Mouse (Mus musculus) T-helper 2 cell (primary cell): ENCODE results near the gene Urad.

Source experiments
- in situ Hi-C: fragments of 300-600 bp; cut with MboI, MseI; formaldehyde crosslinking; loops from one replicate; pipeline ENCODE4 v1.15.1; 2025; ENCODE audit warnings: high pct_unique_total_duplicates

The Urad gene

DNA sequence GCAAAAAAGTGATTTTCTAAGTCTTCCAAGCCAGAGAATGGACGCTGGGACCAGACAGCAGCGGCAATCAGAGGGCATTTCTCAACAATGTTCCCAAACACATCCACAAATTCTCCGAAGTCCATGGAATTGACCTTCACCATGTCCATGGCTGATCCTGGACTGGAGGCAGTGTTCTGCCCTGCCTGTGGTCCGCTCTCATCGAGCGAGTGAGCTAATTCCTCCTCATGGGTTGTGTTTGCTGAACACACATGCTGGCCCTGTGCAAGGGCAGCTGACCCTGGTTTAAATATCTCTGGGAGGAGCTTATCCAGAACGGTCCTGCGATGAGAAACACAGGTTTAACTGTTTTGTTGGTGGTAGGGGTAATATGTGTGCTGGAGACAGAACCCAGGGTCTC, at the start of gene Urad:
Gene Urad (minus strand): TSS at position 258 of the 400 bp plus-strand sequence.
- in situ Hi-C loops, result loop anchor here (5.0 to 10.0 kb wide), 2 partner anchors 385 to 407 kb away; no protein-coding TSS in a partner anchor

DNA sequence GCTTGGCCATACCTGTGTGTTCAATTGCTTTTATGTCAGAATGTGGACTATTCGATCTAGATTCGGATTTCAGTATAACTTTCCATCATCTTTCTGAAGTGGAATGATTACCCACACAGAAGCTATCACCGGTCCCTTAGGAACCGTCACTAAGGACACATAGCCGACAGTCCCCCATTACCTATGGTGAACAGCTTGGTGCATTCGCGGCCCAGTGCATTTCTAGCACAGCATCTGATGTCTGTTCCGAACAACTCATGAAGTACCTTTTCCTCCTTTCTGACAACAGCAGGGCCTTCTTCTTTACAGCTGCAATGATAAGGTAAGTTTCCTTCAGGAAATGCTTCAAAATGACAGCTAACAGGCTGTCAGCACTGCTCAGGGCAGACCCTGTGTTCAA, 48.0 kb upstream of the Urad start:
- in situ Hi-C loops, result no loop called here

DNA sequence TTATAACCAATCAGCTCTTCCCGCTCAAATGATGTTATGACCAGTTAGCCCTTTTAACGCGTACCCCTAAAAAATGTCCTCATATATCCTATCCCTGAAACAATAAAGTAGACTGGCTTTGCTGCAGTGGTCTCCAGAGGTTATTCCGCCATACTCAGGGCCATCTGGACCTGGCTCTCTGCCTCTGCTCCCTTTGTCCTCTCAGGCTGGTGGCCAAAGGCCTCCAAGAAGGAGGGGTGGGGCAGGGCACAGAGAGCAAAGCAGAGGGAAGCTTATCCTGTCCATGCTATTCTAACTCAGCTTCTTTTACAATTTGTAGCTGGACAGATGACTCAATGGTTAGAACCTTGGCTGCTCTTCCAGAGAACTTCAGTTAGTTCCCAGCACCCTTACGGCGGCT, 46.0 kb upstream of the Urad start:
- in situ Hi-C loops, result no loop called here

DNA sequence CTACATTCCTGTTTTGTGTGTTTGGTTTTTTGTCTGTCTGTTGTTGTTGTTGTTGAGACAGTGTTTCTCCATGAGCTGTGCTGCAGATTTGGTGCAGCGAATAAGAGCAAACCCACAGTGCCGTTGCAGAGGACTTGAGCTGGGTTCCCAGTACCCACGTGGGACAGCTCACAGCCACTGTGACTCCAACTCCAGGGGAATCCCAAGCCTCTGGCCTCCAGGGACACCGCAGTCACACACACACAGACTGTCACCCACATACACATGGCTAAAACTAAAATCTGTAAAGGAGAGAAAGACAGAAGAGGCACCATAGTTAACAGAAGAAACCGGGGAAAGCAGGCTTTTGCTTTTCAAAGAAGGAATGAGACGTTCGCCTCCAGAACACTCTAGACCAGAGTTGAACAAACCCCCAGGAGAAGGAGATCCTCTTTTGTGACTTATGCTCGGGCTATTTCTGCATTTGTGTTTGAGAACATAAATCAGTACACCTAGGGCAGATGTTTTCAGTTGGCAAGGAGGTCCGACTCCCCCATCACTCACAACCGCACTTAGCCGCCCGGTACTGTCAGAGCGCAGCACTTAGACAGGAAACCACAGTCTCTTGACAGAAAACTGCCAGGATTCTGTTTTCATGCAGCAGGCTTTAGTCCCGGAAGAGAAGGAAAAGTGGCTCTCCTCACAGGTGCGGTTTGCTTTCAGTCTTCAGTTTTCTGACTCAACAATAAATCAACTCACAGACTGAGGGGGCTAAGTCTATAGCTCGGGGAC, 43.9 kb upstream of the Urad start:
- in situ Hi-C loops, result no loop called here

DNA sequence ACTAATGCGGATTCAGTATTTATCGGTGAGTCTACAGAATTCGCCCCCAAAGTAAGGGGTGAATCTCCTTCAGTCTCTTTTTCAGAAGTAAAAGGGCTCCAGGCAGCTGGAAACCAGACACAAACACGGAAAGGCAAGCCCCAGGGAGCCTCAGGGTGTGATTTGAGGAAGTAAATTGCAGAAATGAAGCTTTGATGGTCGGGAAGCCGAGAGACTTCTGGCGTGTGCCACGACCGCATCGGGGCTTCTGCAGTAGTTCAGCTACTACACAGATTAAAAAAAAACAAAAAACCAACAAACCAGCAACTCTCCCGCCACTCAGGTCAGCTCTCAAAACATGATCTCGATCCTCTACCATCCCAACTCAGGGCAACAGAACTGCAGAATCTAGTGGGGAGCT, 40.8 kb upstream of the Urad start:
- in situ Hi-C loops, result no loop called here

DNA sequence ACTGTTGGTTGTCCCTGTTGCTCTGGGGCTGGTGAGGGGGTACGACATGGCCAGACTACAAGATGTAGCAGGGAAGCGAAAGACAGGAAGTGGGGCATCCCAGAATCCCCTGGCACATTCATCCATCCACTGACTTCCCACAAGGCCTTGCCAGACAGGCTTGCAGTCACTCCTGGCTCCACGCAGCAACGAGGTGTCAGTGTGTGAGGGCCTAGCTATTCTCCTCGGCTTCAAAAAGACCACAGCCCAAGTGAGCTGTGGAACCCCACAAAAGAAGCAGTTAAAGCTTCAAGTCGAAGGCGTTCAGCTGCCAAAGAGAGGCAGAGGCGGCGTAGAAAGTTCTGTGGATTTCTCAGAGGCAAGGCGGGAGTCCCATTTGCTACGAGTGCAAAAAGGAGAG, 36.2 kb upstream of the Urad start:
- in situ Hi-C loops, result no loop called here

DNA sequence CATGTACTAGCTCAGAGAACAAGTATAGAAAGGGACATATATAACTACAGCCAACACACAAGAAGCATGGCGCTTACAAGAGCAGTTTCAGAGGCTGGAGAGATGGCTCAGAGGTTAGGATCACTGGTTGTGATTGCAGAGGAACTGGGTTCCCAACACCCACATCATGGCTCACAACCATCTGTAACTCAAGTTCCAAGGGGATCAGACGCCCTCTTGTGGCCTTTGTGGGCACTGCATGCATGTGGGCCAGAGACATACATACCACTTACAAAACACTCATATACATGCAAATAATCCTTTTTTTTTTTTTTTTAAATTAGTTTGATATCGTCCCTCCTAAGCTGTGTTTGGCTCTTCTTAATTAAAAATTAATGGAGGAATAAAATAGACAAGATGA, 35.3 kb upstream of the Urad start:
- in situ Hi-C loops, result no loop called here

DNA sequence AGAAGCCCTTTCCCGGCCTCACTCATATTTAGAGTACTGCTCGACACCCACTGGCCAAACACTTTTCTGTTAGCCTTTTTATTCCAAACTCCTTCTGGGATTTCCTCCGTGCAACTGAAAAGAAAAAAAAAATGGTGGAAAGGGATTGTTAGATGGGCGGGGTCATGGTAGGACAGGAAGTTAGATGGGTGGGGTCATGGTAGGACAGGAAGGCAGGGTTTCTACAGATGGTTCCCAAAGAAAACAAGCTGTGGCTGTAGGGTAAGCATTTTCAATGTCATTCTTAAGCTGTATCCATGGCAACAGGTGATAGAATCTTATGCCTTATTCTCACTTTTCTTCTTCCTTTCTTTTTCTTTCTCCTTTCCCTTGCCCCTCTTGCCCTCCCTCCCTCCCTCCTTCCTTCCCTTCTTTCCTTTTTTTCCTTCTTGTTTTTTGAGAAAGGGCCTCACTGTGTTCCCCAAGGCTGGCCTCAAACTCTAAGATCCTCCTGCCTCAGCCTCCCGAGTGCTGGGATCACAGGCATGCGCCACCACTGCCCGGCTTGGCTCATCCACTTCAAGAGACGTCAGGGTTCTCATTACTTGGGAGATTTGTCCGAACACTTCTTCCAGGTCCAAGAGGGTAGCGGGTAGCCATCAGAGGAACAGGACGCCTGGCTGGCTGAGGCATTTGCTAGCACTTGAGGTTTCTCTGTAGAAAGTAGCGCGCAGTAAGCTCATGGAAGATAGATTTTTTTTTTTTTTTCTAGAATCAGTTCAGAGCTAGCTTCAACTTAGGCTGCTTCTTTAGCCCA, 34.2 kb upstream of the Urad start:
- in situ Hi-C loops, result no loop called here

DNA sequence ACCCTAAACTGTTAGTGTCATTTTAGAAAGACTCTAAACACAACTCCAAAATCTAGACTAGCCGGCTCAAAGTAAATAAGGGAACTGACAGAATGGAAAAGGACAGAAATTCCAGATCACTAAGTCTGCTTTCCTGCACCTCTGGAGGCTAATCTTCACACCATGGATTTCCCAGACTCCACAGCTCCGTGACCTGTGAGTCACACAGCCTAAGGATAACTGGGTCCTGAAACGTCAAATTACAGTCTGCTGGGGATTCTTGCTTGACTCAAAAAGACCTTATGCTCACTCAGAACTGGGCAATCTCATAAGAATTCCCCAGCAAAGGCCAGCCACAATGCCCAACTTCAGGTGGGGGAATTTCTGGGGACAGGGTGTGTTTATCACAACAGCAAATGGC, 33.5 kb upstream of the Urad start:
- in situ Hi-C loops, result no loop called here

DNA sequence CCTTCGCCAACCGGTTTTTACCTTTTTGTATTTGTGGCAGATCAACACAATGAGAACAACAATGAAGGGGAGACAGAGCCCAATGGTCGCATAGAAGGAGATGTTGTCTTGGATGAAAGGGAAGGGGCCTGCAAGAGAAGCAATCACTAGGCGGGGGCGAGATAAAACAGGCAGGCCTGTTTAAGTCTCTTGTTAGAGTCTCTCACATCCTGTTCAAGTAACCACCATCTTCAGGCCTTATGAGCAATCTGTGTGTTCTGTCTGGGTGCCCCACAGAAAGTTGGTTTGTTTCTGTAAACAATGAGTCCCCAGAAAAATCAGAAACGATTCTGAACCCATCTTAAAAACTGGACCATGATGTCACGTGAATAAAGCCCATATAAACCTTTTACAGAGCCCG, 32.7 kb upstream of the Urad start:
- in situ Hi-C loops, result no loop called here

DNA sequence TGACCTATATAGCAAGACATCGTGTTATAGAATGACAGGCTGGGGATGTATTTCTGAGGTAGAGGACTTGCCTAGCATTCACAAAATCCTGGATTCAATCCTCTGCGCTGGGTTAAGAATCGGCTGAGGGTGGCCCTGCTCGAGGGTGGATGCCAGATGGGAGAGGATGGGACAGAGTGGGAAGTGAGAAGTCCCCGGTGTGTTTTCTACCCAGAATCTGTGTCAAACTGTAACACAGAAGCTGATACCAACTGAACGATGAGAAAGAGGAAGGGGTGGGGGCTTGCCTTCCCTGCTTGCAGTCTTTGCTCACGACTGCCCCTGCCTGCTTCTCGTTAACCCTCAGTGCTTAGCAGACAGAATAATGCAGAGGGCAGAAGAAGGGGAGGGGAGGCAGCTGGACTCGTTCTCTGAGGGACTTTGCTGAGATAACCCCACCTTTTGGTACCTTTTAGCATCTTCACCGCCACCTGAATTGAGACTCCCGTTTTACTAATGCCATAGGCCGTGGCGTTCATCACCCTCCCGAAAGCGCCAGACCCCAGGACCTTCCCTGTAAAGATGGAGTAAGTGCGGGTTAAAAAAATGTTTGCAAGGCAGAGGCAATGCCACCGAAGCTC, 32.0 kb upstream of the Urad start:
- in situ Hi-C loops, result no loop called here

DNA sequence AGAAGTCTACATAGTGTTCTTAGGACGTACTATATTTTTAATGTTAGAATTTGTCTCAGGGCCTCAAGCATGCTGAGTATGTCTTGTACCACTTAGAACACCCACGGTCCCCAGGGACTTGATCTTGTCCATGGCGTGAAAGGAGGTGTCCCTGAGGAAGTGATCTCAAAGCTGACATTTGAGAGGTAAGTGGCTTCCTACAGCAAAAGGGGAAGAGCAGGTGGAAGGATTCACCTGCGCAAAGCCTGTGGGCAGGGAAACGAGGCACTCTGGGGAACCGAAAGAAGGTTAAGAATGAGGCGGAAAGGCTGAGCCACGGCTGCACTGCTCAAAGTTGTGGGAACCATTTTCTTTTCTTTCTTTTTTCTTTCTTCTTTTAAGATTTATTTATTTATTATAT, 29.7 kb upstream of the Urad start:
- in situ Hi-C loops, result no loop called here

DNA sequence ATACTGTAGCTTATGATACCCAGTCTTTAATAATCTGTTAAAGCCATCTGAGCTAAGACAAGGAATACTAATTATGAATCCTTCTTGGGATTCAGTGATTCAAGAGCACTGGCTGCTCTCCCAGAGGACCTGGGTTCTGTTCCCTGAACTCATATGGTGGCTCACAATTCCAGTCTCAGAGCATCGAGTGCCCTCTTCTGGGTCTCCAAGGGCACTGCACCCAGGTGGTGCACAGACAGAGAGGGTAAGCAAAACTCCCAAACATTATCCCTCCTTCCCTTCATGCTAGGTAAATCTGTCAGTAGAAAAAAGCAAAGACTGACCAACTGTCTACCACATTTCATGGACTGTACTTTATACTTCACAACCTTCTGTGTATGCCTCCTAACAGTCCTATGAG, 23.7 kb upstream of the Urad start:
- in situ Hi-C loops, result no loop called here

DNA sequence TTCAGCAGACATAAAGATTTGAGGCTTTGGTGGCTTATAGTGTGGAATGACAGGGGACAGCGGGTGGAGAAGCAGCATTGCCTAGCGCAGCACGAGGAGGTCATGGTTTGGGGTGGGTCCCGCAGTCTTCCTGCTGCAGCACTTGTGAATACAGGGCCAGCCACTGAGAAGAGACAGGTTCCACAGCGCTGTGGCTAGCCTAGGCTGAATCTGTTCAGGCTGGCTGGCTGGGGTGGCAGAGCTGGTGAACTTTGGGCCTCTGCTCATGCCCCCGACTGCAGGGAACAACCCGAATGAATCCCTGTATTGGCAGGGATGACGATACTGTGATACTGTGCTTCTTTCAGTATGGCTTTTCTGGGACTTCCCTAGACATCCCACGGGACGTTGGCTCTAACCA, 21.7 kb upstream of the Urad start:
- in situ Hi-C loops, result no loop called here

DNA sequence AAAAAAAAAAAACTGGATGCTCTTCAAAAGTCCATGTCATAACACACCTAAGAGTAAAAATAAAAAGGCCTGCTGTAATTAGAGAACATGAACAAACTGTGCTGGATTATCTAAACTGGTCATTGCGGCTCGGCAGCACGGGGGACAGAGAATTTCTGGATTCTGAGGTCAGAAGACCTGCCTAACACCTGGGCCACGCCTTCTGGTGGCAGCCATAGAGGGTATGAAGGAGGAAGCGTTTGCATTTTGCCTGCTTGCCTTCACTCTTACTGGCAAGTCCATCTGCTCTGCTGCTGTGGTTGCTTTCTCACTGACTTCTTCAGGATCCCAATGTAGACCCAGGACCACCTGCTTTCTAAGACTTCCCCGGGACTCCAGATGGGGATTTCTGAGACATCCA, 20.7 kb upstream of the Urad start:
- in situ Hi-C loops, result no loop called here

DNA sequence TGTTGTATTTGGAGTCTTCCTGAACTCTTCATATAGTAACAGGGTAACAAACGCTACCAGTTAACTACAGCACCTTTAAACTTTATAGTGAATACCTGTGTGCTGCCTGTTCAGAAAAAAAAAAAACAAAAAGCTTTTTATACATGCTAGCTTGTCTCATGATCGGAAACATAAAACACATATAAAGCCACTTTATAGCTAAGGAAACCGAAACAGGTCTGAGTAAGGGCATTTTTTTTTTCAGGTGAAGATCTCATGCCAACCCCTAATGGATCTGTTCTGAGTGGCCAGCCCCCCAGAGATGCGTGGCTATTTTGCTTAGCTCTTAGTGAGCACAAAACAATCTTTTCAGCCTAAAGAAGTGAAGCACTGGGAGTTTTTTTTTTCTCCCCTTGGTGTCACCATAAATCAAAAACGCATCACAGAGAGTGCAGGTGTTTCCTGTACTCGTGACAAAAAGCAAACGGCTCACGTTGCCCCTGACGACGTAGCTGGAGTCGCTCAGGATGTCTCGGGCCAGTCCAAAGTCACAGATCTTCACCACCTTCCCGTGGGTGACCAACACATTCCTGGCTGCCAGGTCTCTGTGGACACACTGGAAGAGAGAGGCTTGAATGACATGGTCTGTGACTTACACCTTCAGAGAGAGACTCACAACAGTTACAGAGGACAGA, 18.6 kb upstream of the Urad start:
- in situ Hi-C loops, result no loop called here

DNA sequence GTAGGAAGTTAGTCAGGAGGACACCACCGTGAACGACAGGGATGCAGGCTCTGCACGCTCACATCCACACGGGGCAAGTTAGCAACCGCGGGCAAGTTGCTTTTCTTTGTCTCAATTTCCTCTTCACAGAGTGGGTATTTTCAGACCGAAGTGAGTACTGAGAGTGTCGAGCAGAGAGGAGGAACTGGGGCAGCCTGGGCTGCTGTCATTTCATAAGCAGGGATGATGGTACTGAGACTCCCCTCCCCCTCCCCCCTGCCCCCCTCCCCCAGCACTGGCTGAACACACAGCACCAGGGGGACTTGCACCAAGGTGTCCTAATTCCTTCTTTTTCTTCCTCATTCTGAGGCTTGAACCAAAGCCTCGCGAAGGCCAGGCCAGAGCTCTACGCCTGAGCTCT, 17.3 kb upstream of the Urad start:
- in situ Hi-C loops, result no loop called here

DNA sequence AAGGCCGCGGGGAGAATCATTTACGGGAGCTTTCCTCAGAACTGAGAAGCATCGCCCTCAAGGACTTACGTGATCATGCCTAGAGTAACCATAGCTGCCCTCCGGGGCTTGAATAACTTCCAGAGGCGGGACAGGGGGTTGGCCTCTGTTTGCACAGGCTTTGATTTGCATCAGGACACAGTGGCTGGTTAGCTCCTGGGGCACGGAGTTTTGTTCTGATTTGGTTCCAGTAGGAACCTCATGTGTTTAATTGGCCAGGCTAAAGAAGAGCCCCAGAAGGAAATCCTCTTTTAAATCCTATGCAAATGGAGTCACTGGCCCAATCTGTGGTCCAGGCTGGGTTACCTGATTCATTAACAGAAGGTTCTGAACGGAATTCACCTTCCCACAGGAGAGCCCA, 16.7 kb upstream of the Urad start:
- in situ Hi-C loops, result no loop called here

DNA sequence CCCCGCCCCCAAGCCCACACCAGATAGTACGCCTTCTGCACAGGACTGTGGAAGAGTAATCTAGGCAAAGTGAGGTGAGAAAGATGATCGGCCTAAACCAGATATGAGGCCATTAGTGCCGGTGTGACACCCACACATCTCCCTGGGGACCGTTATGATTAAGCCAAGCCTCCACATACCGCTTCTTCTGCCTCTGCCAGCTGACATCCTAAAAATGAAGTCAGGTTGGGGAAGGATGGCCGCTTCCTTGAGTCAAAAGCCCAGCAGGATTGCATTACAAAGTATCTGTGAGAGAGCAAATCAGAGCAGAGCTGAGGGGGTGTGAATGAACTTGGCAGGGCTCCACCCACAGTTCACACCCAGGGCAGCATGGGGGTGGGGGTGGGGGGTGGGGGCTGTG, 10.5 kb upstream of the Urad start:
- in situ Hi-C loops, result no loop called here

DNA sequence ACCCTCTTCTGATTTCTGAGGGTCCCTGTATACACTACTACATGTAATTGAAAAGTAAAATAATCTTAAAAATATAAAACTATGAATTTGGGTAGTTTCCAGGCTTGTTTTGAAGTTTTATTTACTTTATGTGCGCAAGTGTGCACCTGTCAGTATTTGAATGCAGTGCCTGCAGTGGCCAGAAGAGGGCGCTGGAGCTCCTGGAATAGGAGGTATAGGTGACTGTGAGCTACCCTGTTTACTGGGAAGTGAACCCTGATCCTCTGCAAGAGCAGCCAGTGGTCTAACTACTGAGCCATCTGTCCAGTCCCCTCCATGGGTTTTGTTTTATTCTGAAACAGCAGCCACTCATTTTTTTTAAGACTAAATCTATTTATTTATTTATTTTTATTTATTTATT, 9.3 kb upstream of the Urad start:
- in situ Hi-C loops, result no loop called here

DNA sequence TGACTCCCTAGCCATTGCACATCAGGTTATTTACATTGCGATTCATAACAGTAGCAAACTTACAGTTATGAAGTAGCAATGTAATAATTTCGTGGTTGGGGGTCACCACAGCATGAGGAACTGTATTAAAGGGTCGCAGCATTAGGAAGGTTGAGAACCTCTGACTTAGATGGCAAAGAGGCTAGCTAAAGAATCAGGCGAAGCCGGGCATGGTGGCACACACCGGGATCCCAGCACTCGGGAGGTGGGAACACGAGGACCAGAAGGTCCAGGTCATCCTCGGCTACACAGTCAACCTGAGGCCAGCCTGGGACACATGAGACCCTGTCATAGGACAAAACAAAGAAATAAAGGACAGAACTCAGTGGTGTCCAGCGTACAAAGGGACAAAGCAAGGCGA, 7.7 kb upstream of the Urad start:
- in situ Hi-C loops, result loop anchor here (10.0 kb wide), 1 partner anchor 415 kb away; no protein-coding TSS in a partner anchor

DNA sequence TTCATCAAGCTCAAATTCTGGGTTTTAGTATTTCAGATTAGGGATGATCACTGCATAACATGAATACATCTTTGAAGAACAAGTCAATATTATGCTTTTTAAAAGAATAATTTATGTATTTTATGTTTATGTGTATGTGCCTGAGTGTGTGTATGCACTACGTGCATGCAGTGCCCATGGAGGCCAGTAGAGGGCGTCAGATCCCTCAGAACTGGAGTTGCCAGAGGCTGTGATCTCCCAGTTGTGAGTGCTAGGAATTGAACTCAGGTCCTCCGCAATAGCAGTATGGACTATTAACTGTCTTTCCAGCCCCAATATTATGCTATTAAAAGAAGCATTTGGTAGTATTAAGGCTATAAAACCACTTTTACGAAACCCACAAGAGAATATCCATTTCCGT, 5.4 kb upstream of the Urad start:
- in situ Hi-C loops, result loop anchor here (10.0 kb wide), 1 partner anchor 413 kb away; no protein-coding TSS in a partner anchor
